Mouse (Mus musculus) brain, embryonic 14.5 days (tissue): ENCODE data around the gene Dcaf1. TPM values are rescaled to one million over a fixed set of nuclear protein-coding genes. Genes with fewer than 3 reads are reported as not detected.

ENCODE experiments used
- DNase-seq: peaks from one replicate; pipeline ENCODE4 v3.0.0-alpha.2; 2011; ENCODE audit warnings: low read depth
- CTCF ChIP-seq: fragments of 200-500 bp; IDR thresholded peaks from 2 replicates; pipeline ENCODE4 v1.5.1; 2012; ENCODE audit warnings: inconsistent platforms, mild to moderate bottlenecking, moderate library complexity, borderline replicate concordance; ENCODE audit not compliant: insufficient read depth, insufficient read length; ENCODE audit errors: extremely low read depth
- POLR2A ChIP-seq: fragments of 200-500 bp; IDR thresholded peaks from 2 replicates; pipeline ENCODE4 v1.6.1; 2012; ENCODE audit warnings: mild to moderate bottlenecking, inconsistent platforms, borderline replicate concordance; ENCODE audit not compliant: poor library complexity, insufficient read depth, insufficient read length, severe bottlenecking; ENCODE audit errors: extremely low read depth
- polyA plus RNA-seq: library from polyadenylated mRNA; depleted of rRNA; stranded (reverse); fragments of >200 nt; gene quantifications from 2 replicates; pipeline ENCODE4 v1.2.3, GENCODE M21; 2012

The Dcaf1 gene
- polyA plus RNA-seq, 1 experiment: 31.8 TPM

DNA sequence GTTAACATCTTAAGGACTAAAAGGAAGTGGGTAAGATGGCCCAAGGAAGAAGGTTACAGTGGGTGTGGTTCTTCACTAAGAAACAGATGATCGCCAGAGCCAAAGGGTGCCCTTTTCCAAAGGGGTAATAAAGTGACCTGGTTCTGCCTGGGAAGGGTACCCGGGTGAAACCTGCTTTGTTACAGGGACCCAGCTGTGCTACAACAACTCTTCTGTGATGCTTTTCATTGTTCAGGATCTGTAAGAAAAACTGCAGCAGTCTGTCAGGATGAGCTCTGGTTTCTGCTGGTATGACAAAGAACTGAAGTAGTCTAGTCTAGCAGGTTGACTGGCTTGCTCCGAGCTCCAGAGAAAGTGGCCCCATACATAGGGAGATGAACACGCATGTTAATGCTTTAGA is 60.5 kb downstream of the Dcaf1 start:
- TF ChIP-seq CTCF (no peak), POLR2A (no peak)
- DNase-seq: no peak

- DNase-seq: no peak
- TF ChIP-seq CTCF (no peak), POLR2A (no peak)
Observed at GRCm38 (mm10) chr9:106883085-106883484, 61.4 kb downstream of the Dcaf1 start.

GRCm38 (mm10) chr9:106884306-106884705 is 62.6 kb downstream of the Dcaf1 start:
- TF ChIP-seq CTCF (no peak), POLR2A (no peak)
- DNase-seq: no peak

DNA sequence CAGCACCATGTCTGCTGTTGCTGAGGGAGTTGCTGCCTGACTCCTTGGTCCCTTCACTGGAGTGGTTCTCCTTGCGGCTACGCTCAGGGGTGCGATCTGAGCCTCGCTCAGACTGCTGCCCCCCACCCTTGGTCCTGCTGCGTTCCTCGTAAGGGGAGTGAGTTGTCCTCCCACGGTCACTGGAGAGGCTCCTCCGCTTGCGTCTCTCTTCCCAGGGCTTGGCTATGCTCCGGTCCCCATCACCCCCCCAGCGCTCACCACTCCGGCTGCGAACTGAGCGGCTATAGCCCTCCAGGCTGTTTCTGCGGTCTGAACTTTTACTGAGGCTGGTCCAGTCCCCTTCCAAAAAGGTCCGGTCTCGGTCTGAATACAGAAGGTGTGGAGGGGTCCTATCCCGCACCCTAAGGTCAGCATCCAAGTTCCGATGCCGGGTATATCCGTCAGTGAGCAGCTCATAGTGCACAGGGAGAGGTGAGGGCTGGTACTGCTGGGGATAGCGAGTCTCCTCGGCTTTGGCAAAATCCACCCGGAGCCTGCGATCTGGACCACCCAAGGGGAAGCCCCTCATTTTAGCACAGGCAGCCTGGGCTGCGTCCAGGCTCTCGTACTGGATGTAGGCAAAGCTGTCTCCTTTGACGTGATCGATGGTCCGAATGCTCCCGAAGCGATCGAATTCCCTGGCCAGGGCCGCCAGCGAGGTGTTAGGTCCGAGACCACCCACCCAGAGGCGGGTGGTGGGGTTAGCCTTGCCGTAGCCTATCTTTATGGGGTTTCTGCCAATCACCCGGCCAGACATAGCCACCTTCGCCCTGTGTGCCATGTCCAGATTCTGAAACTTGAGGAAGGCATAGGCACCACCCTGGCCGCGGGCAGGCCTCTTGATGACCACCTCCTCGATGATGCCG is 63.6 kb downstream of the Dcaf1 start:
- peak; percentile 27 for DNase-seq
- TF ChIP-seq POLR2A (no peak), CTCF (no peak)

GRCm38 (mm10) chr9:106885901-106886731 is 64.4 kb downstream of the Dcaf1 start:
- TF ChIP-seq POLR2A: no peak
- TF ChIP-seq CTCF: no peak
- peak; percentile 56 for DNase-seq

- peak; percentile 100 for DNase-seq
- TF ChIP-seq POLR2A (peak; percentile 83), CTCF (peak; percentile 85)
Observed at GRCm38 (mm10) chr9:106886828-106887702, 65.4 kb downstream of the Dcaf1 start, which contains the start of gene Rbm15b. Rbm15b (minus strand) TSS chr9:106887428.

GRCm38 (mm10) chr9:106888346-106888745 is 66.7 kb downstream of the Dcaf1 start:
- no peak for DNase-seq
- no peak for TF ChIP-seq POLR2A
- TF ChIP-seq CTCF: no peak

- TF ChIP-seq POLR2A: no peak
- no peak for DNase-seq
Observed at GRCm38 (mm10) chr9:106889321-106889720, 67.6 kb downstream of the Dcaf1 start.

DNA sequence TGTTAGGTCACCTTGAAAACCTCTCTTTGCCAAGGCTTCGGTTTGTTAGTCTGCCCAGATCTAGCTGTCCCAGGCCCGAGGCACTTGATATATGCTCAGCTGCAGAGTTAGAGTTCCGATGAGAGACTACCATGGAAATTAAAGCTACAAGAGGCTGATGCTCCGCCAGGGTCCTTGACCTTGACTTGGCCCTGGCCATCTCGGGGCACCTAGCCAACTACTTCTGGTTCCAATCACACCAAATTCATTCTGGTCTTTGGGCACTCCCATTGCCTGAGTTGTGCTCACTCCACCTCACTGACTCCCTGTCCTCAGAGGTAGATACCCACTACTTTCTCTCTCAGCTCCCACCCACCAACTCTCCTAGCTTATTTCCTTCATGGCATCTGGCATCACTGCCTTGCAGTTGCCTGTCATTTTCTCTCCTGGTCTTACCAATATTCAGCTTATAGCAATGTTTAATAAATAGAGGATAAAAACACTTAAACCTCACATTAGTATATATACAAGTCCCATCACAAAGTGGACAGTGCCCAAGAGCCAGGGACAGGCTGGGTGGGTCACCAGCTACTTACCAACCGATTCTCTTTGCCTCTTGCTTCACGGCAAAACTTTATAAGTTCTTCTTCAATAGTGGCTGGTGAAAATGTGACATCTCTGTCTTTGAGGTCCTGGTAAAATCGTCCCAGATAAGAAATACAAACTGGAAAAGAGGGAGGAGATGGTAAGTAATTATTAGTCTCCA is 69.0 kb downstream of the Dcaf1 start:
- no peak for TF ChIP-seq CTCF
- no peak for TF ChIP-seq POLR2A
- no peak for DNase-seq

- no peak for TF ChIP-seq CTCF
- no peak for TF ChIP-seq POLR2A
- DNase-seq: peak; percentile 35
Observed at GRCm38 (mm10) chr9:106891341-106891741, 69.7 kb downstream of the Dcaf1 start.

GRCm38 (mm10) chr9:106891829-106892551 is 70.3 kb downstream of the Dcaf1 start, which contains the start of gene Manf:
Manf (minus strand) TSS chr9:106891979.
- TF ChIP-seq CTCF: peak; percentile 13; the same call in 1 of the 2 replicates
- TF ChIP-seq POLR2A: peak; percentile 98
- DNase-seq: peak; percentile 100
